Mouse (Mus musculus) heart, embryonic 16.5 days (tissue): ENCODE measurements around the gene Gpr3. TPM values are rescaled to one million over a fixed set of nuclear protein-coding genes. Genes with fewer than 3 reads are reported as not detected.

ENCODE experiments used
- ATAC-seq: fragments of 200-750 bp; cut with Nextera tagmentation; replicated peaks from 2 replicates; pipeline ENCODE4 v1.8.0; 2017; ENCODE audit warnings: moderate number of reproducible peaks; ENCODE audit not compliant: insufficient read depth, low FRiP score; ENCODE audit errors: extremely low read depth
- H3K27ac ChIP-seq: fragments of 300-500 bp; sonication (generic); 2 replicates; pipeline ENCODE4 v1.5.1; 2014; ENCODE audit warnings: mild to moderate bottlenecking, low read length, control low read depth, moderate library complexity
- H3K27me3 ChIP-seq: fragments of 300-500 bp; sonication (generic); 2 replicates; pipeline ENCODE4 v1.6.1; 2014; ENCODE audit warnings: low read length, mixed read lengths; ENCODE audit not compliant: control insufficient read depth, insufficient read depth
- H3K36me3 ChIP-seq: fragments of 300-500 bp; sonication (generic); 2 replicates; pipeline ENCODE4 v1.6.1; 2014; ENCODE audit not compliant: control insufficient read depth, insufficient read depth
- H3K4me1 ChIP-seq: fragments of 300-500 bp; sonication (generic); 2 replicates; pipeline ENCODE4 v1.6.1; 2014; ENCODE audit warnings: low read length, mixed read lengths; ENCODE audit not compliant: control insufficient read depth, insufficient read depth
- H3K4me2 ChIP-seq: fragments of 300-500 bp; sonication (generic); 2 replicates; pipeline ENCODE4 v1.6.1; 2014; ENCODE audit warnings: low read depth, mild to moderate bottlenecking, control low read depth, low read length
- H3K4me3 ChIP-seq: fragments of 300-500 bp; sonication (generic); 2 replicates; pipeline ENCODE4 v1.5.1; 2014; ENCODE audit warnings: mild to moderate bottlenecking, control low read depth, low read length
- H3K9ac ChIP-seq: fragments of 300-500 bp; sonication (generic); 2 replicates; pipeline ENCODE4 v1.6.1; 2014; ENCODE audit warnings: low read length, control low read depth
- H3K9me3 ChIP-seq: fragments of 300-500 bp; sonication (generic); replicated peaks from 2 replicates; pipeline ENCODE4 v1.6.1; 2016; ENCODE audit warnings: low read length; ENCODE audit not compliant: control insufficient read depth
- WGBS: fragments of 180-500 bp; shearing (Covaris S2); extraction: QIAGEN DNeasy Blood & Tissue Kit; methylation state at CpG from one replicate; pipeline ENCODE4 v1.1.7; 2014; 5-methylcytosine and 5-hydroxymethylcytosine counted together
- polyA plus RNA-seq: library from polyadenylated mRNA; unstranded; fragments of >200 nt; fragmentation: Nextera tagmentation; extraction: Ambion mirVana; gene quantifications from 2 replicates; pipeline ENCODE4 v1.2.1, GENCODE M21; 2015

Gene Gpr3
- polyA plus RNA-seq, 1 experiment from 2014 or later, result 0.14 TPM

- H3K4me3 ChIP-seq, result no peak overlapping the region
- H3K27ac ChIP-seq, result peak overlapping the region; percentile 85
- peaks cover 24% of the 10 kb centered on the region for H3K36me3 ChIP-seq
- H3K9me3 ChIP-seq, result no peaks in the 10 kb centered on the region
- peaks cover 49% of the 10 kb centered on the region for H3K4me1 ChIP-seq
- ATAC-seq, result 0 out of 2 replicates have a peak, but pooled peaks have one; percentile 3
- peak overlapping the region; percentile 53 for H3K9ac ChIP-seq
- no peaks in the 10 kb centered on the region for H3K27me3 ChIP-seq
- H3K4me2 ChIP-seq, result no peak overlapping the region
- 42% methylated on average over 13 of the region's 13 CpGs for WGBS
Measured at GRCm38 (mm10) chr4:133197801-133198286, 14.5 kb downstream of the Gpr3 start.

- Histone ChIP-seq H3K4me1 (peaks cover 49% of the 10 kb centered on the region), H3K4me3 (no peak overlapping the region), H3K27ac (peak overlapping the region; percentile 85), H3K9ac (peak overlapping the region; percentile 51; the same call in 1 of the 2 replicates), H3K4me2 (no peak overlapping the region), H3K36me3 (peaks cover 29% of the 10 kb centered on the region), H3K9me3 (no peaks in the 10 kb centered on the region), H3K27me3 (no peaks in the 10 kb centered on the region)
- no peak for ATAC-seq
- 38% methylated on average over 5 of the region's 5 CpGs for WGBS
Measured at GRCm38 (mm10) chr4:133197355-133197754, 15.0 kb downstream of the Gpr3 start.

DNA sequence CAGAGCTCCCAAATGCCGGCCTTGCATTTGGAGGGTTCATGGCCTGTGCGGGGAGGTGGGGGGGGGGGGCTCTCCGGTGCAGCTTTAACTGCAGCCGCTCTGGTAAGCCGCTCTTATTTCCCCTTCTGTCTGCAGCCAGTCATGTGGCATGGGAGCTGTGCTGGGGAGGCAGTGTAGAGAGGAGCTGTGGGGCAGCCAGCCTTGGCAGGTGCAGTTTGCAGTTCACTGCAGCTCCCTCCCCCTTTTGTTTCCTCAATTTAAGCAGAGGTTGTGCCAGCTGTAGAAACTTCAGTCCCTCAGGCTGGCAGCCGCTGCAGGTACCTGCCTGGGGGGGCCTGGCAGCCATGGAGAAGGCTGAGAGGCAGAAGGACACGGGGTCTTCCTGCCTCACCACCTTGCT, 15.5 kb downstream of the Gpr3 start:
- H3K9ac ChIP-seq, result no peak overlapping the region
- no peak for ATAC-seq
- H3K4me1 ChIP-seq, result peaks cover 49% of the 10 kb centered on the region
- H3K4me3 ChIP-seq, result no peak overlapping the region
- H3K9me3 ChIP-seq, result no peaks in the 10 kb centered on the region
- no peaks in the 10 kb centered on the region for H3K27me3 ChIP-seq
- H3K27ac ChIP-seq, result no peak overlapping the region
- peaks cover 32% of the 10 kb centered on the region for H3K36me3 ChIP-seq
- no peak overlapping the region for H3K4me2 ChIP-seq
- WGBS, result 53% methylated on average over 7 of the region's 7 CpGs

GRCm38 (mm10) chr4:133196136-133196535, 16.2 kb downstream of the Gpr3 start:
- no peak overlapping the region for H3K4me2 ChIP-seq
- H3K36me3 ChIP-seq, result peaks cover 37% of the 10 kb centered on the region
- H3K4me1 ChIP-seq, result peaks cover 46% of the 10 kb centered on the region
- no peaks in the 10 kb centered on the region for H3K27me3 ChIP-seq
- no peak overlapping the region for H3K4me3 ChIP-seq
- 77% methylated on average over 2 of the region's 2 CpGs for WGBS
- H3K9me3 ChIP-seq, result no peaks in the 10 kb centered on the region
- no peak overlapping the region for H3K27ac ChIP-seq
- no peak overlapping the region for H3K9ac ChIP-seq
- no peak for ATAC-seq

- WGBS, result 57% methylated on average over 4 of the region's 4 CpGs
- no peak overlapping the region for H3K27ac ChIP-seq
- ATAC-seq, result no peak
- no peak overlapping the region for H3K4me2 ChIP-seq
- H3K36me3 ChIP-seq, result peaks cover 48% of the 10 kb centered on the region
- H3K4me1 ChIP-seq, result peaks cover 36% of the 10 kb centered on the region
- no peak overlapping the region for H3K9ac ChIP-seq
- H3K4me3 ChIP-seq, result no peak overlapping the region
- H3K27me3 ChIP-seq, result no peaks in the 10 kb centered on the region
- H3K9me3 ChIP-seq, result no peaks in the 10 kb centered on the region
Measured at GRCm38 (mm10) chr4:133195014-133195413, 17.3 kb downstream of the Gpr3 start.

DNA sequence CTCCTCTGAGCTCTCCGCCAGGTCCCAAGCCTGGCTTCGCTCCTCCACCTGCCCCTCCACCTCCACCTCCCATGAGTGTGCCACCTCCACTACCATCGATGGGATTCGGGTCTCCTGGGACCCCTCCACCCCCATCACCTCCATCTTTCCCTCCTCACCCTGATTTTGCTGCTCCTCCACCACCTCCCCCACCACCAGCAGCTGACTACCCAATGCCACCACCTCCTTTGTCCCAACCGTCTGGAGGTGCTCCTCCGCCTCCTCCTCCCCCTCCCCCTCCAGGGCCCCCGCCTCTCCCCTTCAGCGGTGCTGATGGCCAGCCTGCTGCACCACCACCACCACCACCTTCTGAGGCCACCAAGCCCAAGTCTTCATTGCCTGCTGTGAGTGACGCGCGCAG, 17.9 kb downstream of the Gpr3 start:
- H3K27ac ChIP-seq, result no peak overlapping the region
- peaks cover 53% of the 10 kb centered on the region for H3K36me3 ChIP-seq
- no peak overlapping the region for H3K4me2 ChIP-seq
- H3K9ac ChIP-seq, result no peak overlapping the region
- H3K27me3 ChIP-seq, result no peaks in the 10 kb centered on the region
- H3K4me1 ChIP-seq, result peaks cover 31% of the 10 kb centered on the region
- no peaks in the 10 kb centered on the region for H3K9me3 ChIP-seq
- no peak for ATAC-seq
- WGBS, result 86% methylated on average over 11 of the region's 11 CpGs
- H3K4me3 ChIP-seq, result no peak overlapping the region

DNA sequence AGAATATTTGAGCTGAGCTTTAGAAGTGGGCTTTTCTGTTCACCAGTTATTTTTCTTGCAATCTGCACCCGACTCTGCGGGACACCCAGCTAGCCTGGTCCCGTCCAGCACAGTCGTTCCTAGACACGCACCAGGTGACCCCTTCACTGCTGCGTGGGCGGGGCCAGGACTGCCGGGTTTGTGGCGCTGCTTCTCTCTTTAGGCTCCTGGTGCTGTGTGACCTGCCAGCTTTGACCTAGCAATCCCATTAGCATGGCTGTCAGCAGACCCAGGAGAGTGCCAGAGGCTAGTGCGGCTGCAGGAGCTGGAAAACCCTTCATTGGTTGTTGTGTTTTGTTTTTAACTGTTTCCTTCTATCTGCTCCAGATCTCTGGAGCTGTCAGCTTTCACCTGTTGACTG, 22.9 kb downstream of the Gpr3 start:
- 70% methylated on average over 10 of the region's 10 CpGs for WGBS
- H3K27me3 ChIP-seq, result no peaks in the 10 kb centered on the region
- H3K4me2 ChIP-seq, result no peak overlapping the region
- ATAC-seq, result no peak
- H3K36me3 ChIP-seq, result peaks cover 75% of the 10 kb centered on the region
- no peak overlapping the region for H3K4me3 ChIP-seq
- no peaks in the 10 kb centered on the region for H3K9me3 ChIP-seq
- H3K27ac ChIP-seq, result no peak overlapping the region
- H3K9ac ChIP-seq, result no peak overlapping the region
- H3K4me1 ChIP-seq, result peaks cover 20% of the 10 kb centered on the region

- WGBS, result 91% methylated on average over 5 of the region's 5 CpGs
- Histone ChIP-seq H3K27ac (no peak overlapping the region), H3K9me3 (no peaks in the 10 kb centered on the region), H3K4me1 (peaks cover 34% of the 10 kb centered on the region), H3K4me3 (no peak overlapping the region), H3K4me2 (no peak overlapping the region), H3K36me3 (peaks cover 53% of the 10 kb centered on the region), H3K27me3 (no peaks in the 10 kb centered on the region), H3K9ac (no peak overlapping the region)
- ATAC-seq, result no peak
Measured at GRCm38 (mm10) chr4:133186856-133187255, 25.5 kb downstream of the Gpr3 start.

DNA sequence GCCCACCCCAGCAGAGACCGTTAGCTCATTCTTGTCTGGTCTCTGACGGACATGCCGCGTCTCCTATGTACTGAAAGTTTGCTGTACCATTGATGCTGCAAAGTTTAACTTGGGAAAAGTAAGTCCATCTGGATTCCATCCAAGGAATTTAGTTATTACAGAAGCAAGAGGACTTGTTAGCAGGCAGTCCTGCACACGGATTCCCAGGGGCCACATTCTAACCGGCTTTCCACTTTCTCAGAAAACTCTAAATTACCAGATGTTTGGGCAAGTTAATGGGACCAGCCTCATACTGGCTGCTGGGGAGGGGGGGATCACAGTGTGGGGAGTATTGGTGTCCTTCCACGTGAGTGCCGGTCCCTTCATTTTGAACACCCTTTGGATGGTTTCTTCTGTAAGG, 26.4 kb downstream of the Gpr3 start:
- Histone ChIP-seq H3K9me3 (no peaks in the 10 kb centered on the region), H3K36me3 (peaks cover 54% of the 10 kb centered on the region), H3K4me1 (peaks cover 34% of the 10 kb centered on the region), H3K4me3 (no peak overlapping the region), H3K27me3 (no peaks in the 10 kb centered on the region), H3K27ac (peak overlapping the region; percentile 82), H3K9ac (no peak overlapping the region), H3K4me2 (no peak overlapping the region)
- ATAC-seq, result no peak
- WGBS, result 61% methylated on average over 8 of the region's 8 CpGs
